Mouse (Mus musculus): ENCODE measurements around the gene Myo1b.
"Not testable (repeated sequence)": the region's sequence is repeated elsewhere in the genome, so short reads cannot be mapped to it uniquely, and the experiment has no call there.

The Myo1b gene

DNA sequence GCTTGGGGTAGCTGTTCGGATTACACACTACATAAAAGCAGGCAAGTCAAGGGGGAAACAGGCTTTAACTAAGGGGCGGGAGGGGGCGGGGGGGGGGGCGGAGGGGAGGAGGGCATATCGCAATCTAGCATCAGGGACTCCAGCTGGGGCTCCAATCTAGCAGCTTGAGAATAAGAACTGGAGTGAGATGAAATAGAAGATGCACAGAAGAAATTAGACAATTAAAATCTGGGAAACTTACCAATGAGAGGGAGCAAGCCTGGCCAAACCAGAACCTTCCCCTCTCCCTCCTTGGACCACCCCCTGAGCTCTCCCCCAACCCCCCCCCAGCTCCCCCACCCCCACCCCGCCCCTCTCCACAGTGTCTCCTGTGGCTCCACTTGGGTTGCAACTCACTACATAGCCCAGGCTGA lies 18.7 kb downstream of the Myo1b start:
- no peak for DNase-seq (ENCODE audit: extremely low read depth, low read depth, low spot score)

DNA sequence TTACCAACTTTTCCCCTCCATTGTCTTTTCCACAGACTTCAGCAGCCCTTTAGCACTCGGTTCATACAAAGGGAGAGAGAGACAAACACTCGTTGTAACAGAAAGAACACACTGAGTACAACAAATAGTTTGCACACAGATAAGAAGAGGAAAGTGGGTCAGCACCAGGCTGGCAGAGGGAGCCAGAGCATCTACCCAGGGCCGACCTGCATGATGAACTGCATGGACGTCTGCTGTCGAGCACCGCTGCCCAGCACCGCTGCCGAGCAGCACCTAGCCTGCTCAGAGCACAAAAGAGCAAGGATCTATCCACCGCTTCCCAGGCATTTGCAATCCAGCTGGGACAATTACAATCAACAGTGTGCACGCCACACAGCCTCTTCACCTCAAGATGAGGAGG lies 19.9 kb downstream of the Myo1b start:
- DNase-seq (ENCODE audit: extremely low read depth, low read depth, low spot score): no peak

DNA sequence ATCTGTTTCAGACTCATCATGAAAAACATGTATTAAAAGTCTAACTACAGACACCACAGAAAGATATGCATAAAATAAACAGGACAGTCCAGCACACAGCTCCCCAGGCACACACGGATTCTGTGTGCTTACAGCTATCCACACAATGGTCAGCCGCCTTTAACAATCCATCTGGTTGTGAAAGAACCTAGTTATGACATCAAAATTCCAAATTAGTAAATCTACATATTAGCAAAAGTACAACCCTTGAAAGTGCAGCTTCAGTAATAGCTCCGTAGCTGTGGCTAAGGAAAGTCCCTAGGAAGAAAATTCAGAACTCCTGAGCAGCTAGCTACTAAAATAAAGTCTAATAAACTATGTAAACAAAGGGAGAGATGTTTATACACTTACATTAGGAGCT lies 21.1 kb downstream of the Myo1b start:
- no peak for DNase-seq (ENCODE audit: extremely low read depth, low read depth, low spot score)

DNA sequence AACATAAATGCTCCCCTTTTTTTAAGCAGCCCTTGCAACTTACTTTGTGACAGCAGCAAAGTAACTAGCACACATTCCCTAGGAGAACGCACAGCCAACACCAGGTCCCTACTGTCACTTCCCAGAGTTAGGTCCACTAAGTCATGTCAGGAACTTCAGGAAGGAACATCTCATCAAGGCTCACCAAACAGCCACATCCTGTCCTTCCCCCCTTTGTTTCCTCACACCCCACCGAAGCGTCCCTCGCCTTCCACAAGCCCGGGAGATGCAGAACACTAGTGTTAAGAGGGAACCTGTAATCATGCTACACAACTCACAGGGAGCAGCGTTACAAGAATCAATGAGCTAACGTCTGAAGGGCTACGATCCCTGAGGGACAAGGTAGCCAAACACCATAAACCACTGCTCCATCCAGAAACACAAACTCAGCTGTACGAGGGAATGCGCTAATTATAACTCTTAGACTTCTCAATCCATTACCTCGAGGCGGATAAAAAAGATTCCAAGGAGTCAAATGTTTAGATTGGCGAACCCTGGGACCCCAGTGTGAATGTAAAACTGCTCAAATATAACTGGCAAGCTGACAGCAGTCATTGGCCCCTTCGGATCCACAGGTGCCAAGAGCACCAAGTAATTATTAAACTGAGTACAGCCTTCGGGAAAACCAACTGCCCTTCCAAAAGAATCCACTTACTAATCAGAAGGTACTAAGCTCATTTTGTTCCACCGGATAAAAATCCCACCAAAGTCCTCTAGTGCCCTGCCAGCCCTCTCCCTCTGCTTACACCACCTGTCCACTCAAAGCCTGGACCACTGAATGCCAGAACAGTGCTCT lies 22.1 kb downstream of the Myo1b start:
- no peak for DNase-seq (ENCODE audit: extremely low read depth, low read depth, low spot score)

DNA sequence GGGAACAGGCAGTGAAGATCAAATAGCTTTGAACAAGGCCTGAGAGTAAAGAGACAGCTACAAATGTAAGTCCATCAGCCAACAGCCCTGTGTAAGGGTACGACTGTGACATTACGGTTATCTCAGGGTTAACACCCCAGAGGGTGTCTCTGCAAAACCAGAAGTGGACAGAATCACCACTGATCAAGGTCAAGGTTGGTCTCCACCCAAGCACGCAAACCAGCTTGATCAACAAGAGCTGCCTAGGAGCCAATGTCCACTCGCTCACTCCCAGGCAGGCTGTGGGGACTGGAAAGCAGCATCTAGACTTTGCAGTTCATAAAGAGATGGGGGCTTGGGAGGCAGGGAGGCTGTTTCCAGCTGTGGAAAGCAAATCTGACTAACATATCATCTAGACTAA lies 23.9 kb downstream of the Myo1b start:
- DNase-seq (ENCODE audit: extremely low read depth, low read depth, low spot score): no peak

DNA sequence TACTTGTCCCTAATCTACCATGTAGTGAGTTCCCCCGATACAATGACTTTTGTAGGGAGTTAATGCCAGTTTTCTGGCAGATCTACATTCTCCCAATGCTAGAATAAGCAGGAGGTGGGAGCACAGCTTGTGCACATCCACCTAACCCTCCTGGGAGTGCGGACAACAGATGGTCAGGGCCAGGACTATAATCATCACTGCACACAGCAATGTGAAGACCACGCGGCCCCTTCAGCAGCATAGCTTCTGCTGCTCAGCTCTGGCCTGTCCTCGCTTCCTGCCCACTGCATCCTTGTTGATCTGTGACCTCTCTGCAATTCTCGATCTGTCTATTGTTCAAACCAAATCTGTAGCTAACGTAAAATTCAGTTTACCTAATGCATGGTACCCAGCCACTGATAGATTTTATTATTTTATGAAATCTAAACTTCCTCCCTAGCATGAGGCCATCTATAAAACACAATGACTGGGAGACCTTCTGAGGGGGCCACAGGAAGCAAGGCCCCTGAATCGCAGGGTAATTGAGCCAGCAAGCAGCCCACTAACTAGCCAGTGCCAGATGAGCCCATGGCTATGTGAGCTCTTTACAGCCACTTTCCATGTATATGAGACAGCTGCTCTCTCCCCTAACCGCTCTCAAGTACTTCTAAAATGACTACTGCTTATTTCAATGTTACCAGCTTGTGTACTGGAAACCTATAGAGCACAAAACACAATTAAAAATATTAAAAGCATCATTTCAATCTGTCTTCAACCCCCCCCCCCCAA lies 27.6 kb downstream of the Myo1b start:
- DNase-seq (ENCODE audit: extremely low read depth, low read depth, low spot score): no peak

DNA sequence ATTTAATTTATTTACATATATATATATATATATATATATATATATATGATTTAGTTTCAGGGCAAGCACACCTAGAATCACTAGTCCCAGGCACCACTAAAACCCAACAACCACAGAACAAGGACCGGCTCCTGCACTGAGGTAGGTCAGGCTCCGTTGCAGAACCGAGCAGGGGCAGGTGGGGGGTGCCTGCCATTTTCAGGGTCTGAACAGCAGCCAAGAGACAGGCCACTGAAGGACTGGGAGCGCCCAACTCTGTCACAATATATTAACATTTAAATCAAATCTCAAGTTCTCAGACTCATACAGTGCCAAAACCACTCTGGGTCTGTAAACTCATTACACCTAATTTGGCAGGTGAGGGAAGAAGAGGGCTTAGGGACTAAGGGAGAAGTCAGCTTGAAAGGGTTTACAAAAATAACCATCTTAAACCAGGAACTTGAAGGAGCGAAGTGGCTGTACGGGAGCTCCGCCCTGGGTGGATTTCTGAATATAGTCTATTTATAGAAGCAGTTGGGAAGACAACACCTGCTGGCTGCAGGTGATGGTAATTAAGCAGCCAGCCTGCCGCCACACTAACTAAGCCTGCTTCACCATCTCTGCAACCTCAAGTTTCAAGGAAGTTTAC lies 30.4 kb downstream of the Myo1b start:
- no peak for DNase-seq (ENCODE audit: extremely low read depth, low read depth, low spot score)

DNA sequence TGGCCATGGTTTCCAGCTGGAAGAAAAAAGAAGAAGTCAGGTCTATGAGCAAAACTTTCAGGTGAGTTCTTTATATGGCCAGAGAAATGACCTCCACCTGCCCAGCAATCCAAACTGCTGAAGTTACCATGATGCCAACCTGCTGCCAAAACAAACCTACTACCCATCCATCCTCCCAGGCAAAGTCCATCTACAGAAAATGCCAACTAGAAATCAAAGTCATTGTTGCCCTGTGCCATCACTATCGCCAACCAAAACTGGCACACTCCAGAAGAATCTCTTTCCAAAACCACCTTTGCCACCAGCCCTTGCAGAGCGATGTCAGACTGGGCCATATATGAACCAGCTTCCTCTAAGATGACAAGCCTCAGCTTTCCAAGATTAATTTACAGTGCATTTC lies 32.7 kb downstream of the Myo1b start:
- DNase-seq (ENCODE audit: extremely low read depth, low read depth, low spot score): no peak

DNA sequence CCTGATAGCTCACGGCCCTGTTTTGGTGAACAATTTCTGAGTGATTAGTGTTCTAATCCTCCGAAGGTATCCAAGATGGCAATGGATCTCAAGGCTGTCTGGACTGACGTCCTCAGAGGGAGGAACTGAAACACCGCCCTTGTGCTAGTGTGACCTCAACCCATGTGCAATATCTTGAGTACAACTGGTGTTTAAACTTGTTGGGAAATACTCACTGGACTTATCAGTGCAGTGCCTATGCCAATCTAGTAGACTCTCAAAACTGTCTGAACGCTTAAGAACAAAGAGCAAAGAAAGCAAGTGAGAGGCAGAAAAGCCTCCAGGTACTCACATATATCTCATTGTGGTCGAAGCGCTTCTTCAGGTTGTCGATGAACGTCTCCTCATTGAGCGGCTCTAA lies 33.1 kb downstream of the Myo1b start:
- DNase-seq (ENCODE audit: extremely low read depth, low read depth, low spot score): no peak

DNA sequence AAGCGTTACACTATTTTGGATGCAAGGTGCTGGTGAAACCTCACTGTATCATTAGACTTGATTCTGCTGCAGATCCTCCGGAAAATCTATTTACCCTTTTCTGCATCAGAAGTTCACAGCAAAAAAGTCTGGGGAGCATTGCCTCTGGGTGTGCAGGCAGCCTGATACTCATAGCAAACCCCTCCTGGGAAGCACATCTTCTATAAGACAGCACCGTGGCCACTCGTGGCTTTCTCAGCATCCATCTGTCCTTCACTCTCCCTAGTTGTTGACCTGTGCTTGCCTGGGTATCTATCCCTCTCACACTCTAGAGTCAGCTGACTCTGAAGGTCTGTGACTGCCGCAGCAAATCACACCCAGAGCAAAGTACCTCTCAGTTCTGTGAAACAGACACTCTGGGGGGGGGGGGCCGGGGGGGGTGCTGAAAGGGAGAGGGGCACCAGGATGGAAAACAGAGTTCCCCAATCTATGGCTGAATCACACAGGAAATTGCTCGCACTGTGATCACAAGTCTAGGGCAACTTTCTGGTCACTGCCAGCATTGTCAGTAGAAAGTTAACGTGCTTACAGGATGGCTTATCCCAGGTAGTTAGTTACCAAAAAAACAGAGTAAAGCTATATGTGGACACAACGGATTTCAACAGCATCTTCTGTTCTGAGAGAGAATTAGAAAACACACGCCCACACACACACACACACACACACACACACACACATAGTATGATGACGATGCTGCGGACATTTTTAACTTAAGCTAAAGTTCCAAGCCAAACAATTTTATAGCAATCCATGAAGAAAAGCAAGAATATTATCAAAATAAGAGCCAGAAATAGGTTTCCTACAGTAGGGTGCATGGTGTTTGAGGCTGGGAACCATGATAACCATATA lies 35.7 kb downstream of the Myo1b start:
- no peak for DNase-seq (ENCODE audit: extremely low read depth, low read depth, low spot score)

DNA sequence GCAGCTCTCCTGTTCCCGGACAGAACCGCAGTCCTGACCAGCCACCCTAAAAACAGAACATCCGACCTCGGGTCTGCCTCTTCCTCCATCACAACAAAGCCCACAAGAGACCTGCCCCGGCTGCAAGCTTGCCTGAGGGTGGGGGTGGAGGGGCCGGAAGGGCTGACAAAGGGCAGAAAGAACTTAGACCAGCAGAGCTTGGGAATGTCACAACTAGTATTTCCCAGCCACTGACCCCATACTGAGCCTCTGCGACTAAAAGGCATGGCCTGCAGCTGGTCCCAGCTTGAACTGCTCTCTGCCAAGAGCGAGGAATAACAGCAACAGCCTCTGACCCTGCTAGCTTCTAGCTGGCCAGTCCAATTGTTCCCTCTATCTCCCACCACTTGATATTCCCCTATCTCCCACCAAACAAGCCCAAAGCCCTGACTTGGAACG lies 36.5 kb downstream of the Myo1b start:
- no peak for DNase-seq (ENCODE audit: extremely low read depth, low read depth, low spot score)

DNA sequence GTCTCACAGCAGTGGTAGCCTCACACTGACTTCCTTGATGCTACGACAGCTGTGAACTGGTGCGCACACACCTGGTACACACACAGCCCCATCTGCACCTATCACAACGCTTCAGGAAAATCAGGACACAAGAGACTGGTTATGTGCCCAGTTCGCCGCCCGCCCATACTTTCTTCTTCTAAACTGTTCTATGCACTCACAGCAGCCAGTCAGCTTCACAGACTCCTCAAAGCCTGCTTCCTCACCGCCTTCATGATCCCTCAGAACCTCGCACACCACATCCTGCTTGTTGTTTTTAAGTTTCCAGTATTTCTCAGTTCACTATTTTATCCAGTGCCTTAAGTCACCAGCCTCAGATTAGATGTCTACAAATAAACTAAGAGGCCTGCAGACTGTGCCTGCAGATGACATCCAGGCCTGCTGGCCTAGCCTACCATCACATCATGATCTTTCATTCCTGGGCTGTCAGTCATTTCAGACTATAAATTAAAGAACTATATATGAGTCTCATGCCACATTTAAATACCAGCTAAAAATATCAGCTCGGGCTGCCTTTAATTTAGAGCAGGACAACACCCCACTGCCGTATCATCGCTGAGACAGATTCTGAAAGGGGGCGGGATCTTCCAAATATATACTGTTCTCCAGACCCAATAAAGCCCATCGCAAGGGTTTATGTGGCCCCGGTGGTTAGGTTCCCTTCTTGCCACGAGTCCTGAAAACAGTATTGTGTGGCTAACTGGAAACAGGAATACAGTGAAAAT lies 40.2 kb downstream of the Myo1b start:
- no peak for DNase-seq (ENCODE audit: extremely low read depth, low read depth, low spot score)

DNA sequence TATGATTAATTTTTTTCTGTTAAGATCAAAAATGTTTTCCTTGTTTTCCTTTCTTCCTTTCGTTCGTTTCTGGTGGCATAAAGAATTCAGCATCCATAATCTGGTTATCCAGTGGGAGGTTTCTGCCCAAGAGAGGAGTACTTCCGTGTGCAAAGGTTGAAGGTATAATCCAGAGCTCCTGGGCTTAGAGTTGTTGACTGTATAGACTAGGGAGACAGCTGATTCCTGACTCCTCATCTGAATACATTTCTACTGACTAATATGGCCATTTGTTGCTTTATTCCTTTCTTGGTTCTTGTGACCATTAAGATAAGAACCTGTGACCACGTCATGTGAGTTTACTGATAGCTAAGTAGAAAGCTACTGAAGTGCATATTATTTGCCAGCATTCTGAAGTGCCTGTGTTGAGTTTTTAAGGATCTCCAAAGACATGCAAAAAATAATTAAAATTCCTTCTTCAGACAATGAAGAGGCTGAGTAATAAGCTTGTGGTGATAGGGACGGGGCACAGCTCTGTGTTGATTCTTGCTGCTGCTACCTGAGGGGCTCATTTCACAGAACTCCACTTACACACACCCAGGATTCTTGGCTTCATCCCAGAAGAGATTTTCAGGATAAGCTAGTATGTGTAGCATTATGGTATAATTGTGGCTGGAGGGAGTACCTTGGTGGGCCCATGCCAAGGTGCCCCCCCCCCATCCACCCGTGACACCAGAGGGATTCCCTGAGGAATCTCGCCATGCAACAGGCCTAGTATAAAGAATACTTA lies 43.2 kb downstream of the Myo1b start:
- DNase-seq (ENCODE audit: extremely low read depth, low read depth, low spot score): no peak

DNA sequence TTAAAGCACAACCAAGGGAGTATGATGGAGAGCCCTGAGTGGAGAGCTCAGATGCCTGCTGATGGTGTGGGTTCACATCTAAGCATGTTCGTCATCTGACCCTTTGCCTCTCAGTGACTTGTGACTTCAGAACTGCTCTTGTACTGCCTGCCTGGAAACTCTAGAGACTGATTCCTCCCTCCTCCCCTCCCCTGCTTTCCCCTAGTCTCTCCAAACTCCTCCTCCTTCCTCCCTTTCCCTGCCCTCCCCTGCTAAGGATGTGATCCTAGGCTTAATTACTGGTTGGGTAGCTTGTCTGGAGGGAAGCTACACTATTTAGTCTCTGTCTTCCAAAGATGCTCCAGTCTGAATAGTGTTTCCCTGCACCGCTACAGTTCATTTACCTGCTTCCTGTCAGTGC lies 44.6 kb downstream of the Myo1b start:
- not testable (repeated sequence) for DNase-seq (ENCODE audit: extremely low read depth, low read depth, low spot score)

DNA sequence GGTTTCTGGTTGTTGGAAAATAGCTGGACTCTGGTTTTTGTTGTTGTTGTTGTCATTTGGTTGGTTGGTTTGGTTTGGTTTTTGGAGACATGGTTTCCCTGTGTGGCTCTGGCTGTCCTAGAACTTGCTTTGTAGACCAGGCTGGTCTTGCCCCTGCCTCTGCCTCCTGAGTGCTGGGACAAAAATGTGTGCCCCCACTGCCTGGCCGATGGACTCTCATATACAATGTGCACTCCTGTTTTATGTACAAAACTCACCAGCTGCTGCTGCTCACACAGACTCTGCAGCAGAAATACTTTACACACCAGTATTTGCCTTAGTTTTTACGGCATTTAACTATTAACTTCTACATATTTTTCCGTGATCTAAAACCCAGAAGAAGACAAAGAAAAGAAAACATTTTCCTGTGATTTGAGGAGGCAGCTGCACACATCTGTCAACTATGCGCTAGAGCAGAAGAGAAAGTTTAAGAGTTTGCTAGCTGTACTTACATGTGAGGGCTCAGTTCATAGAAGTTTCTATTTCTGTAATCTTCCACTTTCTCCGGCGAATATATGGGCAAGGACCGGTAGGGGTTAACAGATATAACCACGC lies 52.9 kb downstream of the Myo1b start:
- DNase-seq (ENCODE audit: extremely low read depth, low read depth, low spot score): no peak

DNA sequence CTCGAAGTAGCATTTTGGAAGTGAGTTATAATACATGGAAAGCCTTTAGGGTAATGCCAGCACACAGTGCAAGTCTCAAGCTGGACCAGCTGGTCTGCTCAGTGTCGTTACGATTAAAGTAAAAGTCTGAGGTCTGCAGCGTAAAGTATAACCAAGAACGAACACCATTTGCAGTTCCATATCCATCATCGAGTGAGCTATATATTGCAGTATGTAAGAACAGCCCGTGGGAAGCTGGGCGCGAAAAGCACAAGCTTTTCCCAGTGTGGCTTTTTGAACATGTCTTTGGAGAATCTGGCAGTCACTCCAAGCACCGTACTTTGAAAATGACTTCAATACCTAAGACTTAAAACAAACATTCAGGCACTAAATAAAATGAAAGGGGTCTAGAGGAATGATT lies 55.0 kb downstream of the Myo1b start:
- no peak for DNase-seq (ENCODE audit: extremely low read depth, low read depth, low spot score)

DNA sequence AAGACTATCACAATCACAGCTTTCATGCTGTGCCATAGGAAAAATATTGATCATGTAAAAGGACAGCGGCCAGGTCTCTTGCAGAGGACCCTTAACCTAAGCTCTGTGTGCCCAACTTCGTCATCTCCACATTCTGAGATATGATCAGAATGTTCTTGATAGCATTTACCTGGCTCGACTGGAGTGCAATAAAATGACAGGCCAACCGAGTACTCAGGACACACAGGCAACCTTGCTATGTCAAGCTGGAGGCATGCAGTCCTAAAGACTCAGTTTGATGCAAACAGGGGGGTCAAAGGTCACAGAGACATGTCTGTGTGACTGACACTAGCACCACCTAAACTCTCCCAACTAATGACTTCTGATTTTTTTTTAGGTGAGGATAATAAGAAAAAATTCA lies 58.9 kb downstream of the Myo1b start:
- DNase-seq (ENCODE audit: extremely low read depth, low read depth, low spot score): no peak

DNA sequence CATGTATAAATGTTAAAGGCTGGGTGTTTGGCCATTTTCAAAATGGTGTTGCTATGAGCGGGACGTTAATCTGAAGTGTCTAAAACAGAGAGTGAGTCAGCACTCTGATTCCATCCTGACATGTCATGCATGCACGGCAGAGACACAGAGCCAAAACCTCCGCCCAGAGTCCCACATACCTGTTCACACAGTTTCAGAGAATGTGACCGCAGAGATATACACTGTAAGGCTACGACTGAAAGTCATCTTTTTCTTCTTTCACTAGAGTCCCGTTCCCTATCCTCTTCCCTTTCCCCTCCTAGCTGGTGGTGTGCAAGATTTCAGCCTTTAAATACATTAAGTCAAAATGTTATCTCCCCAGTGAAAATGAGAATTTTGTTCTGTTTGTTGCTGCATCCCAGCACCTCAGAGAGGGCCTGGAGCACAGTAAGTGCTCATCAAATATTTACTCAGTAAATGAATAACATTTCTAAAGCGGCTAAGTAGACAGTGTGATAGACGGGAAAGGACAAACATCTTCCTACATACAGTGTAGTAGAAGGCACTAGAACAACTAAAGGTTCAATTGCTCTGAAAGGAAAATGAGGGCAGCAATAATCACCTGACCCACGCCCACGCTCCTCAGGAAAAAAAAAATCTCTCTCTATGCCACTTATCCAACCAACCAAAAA lies 59.5 kb downstream of the Myo1b start:
- DNase-seq (ENCODE audit: extremely low read depth, low read depth, low spot score): no peak
